Mouse (Mus musculus): ENCODE data around the gene Prkg2. TPM values are rescaled to one million over a fixed set of nuclear protein-coding genes. Genes with fewer than 3 reads are reported as not detected.

The Prkg2 gene
- total RNA-seq, 2 experiments from 2014 or later, result 4.5 to 6.0 TPM

DNA sequence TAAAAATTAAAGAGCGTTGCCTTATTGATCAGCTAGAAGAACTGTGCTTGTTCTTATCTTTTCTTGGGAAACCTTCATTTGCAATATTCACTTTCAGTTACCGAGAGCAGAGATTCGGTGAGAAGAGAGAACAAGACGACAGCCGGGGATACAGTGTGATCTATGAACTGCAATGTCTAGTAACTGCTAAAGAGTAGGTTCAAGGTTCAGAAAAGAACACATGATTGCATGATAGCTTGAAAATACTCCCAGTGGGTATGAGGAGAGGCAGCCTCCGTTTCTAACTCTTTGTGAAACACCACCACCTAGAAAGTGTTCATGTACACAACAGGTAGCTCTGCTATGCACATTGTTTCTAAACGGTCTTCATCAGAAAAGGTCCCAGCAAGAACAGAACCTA, 55.8 kb downstream of the Prkg2 start:
- no peak for DNase-seq (ENCODE audit: low spot score in 2 of 2)

- DNase-seq (ENCODE audit: low spot score in 2 of 2), result no peak
Observed at GRCm38 (mm10) chr5:98978316-98978715, 58.8 kb downstream of the Prkg2 start.

DNA sequence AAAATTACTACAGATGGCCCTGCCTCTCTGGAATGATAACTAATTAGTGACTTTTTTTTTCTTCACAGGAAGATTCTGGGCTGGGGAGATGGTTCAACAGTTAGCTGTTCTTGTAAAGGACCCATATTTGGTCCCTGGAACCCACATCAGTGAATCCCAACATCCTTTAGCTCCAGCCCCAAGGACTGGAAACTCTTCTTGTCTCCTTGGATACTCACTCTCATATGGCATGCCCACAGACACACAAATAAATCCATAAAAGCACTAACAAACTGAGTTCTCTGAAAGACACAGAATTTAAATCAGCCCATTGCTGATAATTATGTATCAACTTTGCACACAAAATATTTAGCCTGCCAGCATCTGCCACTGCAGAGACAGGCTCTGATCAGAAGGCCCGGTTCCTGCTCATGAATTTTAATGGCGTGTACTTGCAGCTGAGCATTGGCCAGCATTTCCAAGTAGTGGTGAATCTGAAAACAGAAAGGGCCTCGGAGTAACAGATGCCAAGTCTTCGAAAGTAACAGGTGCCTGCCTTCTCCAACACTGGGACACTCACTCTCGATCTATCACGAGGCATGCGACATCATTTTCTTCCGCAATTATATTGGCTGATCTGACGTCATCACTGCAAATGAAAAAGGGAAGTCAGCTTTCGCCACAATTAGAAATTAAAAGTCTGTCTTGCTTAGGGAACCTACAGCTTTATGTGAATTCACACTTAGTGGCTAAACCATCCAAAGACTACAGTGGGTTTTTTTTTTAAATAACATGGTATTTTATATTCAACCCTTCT, 61.1 kb downstream of the Prkg2 start:
- DNase-seq (ENCODE audit: low spot score in 2 of 2), result no peak

DNA sequence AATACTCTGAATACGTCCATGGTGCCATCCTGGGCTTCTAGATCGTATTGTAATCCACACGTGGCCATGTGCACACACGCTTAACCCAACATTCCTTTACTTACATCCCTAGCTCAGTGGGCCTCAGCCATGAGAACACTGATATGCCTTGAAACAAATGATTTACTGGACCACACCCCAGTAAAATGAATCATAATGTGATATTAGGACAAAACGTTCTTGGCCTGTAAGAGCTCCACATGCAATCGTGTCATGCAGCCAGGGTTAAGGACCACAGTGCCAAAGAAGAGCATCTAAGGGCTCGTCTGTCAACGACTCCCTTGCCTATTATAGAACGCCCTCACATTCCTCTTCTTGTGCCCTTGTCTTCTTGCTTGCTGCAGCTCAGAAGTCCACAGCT, 70.5 kb downstream of the Prkg2 start:
- DNase-seq (ENCODE audit: low spot score in 2 of 2), result no peak

GRCm38 (mm10) chr5:98965139-98965538, 72.0 kb downstream of the Prkg2 start:
- no peak for DNase-seq (ENCODE audit: low spot score in 2 of 2)

GRCm38 (mm10) chr5:98964367-98964766, 72.8 kb downstream of the Prkg2 start:
- DNase-seq (ENCODE audit: low spot score in 2 of 2), result no peak

GRCm38 (mm10) chr5:98962472-98962871, 74.7 kb downstream of the Prkg2 start:
- no peak for DNase-seq (ENCODE audit: low spot score in 2 of 2)

DNA sequence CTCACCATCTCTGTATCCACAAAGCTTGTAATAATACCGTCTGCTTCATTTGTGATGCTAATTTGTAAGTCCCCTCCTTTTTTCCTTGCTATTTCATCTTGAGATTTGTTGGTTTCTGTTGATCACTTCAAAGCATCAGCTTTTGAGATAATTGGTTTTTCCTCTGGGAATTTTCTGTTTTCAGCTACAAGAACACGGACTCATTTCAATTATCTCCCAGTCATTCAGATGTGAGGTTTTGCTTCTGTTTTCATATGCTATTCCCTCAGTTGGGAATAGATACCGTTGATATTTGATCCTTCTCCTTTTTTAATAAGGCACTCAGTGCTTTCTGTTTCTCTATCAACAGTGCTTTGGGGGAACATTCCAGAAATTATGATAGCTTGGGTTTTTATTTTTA, 81.6 kb downstream of the Prkg2 start:
- DNase-seq (ENCODE audit: low spot score in 2 of 2), result no peak

DNA sequence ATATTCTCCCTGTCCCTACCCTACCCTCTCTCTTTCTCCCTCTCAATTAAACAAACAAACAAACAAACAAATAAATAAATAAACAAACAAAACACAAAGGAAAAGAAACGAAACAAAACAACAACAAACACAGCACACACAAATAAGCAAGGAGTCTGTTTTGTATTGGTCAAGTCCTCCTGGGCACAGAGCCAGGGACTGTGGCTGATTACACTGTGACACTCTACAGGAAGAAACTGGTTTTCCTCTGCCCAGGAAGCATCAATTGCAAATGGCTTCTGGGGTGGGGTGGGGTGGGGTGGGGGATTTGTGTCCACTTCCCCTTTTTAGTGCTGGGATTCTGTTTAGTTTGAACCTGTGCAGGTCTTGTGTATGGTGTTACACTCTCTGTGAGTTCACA, 83.8 kb downstream of the Prkg2 start:
- DNase-seq (ENCODE audit: low spot score in 2 of 2), result no peak

GRCm38 (mm10) chr5:98951566-98951965, 85.6 kb downstream of the Prkg2 start:
- no peak for DNase-seq (ENCODE audit: low spot score in 2 of 2)

- DNase-seq (ENCODE audit: low spot score in 2 of 2), result no peak
Observed at GRCm38 (mm10) chr5:98950495-98951092, 86.6 kb downstream of the Prkg2 start.

GRCm38 (mm10) chr5:98949784-98950183, 87.4 kb downstream of the Prkg2 start:
- no peak for DNase-seq (ENCODE audit: low spot score in 2 of 2)

DNA sequence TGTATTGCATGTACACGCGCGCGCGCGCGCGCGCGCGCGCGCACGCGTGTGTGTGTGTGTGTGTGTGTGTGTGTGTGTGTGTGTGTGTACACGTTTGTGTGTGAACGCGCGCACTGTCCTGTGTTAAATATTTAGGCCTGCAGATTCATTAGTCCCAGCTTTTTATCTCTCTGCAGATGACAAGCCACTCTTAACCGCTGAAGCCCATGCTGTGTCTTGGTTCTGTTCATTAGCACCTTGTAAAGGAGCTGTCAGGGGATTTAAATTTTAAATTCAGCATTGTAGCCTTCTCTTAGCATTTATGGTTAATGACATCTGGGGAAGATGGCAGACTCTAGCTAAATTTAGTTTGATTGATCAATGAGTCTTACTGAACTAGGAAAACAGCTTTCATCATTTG, 90.5 kb downstream of the Prkg2 start:
- no peak for DNase-seq (ENCODE audit: low spot score in 2 of 2)

DNA sequence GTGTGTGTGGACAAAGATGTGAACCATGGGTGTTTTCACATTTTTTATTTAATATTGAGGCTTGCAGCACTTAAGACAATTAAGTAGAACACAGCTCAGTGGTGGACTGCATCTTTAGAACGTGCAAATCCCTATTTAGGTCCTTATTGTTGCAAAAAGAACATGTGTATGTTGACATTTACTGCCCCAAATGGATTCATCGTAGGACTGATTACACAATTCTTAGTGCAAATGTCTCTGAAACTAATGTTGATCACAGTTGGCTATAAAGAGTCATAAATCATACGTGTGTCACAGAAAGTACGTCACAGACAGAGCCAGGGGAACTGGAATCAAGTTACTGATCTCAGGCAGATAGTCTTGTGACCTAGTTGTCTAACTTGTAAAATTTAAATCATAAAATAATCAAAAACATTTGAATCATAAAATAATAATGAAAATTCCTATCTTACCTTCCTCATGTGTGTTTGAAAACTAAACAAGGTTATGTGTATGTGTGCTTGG, 91.0 kb downstream of the Prkg2 start:
- DNase-seq (ENCODE audit: low spot score in 2 of 2), result no peak

DNA sequence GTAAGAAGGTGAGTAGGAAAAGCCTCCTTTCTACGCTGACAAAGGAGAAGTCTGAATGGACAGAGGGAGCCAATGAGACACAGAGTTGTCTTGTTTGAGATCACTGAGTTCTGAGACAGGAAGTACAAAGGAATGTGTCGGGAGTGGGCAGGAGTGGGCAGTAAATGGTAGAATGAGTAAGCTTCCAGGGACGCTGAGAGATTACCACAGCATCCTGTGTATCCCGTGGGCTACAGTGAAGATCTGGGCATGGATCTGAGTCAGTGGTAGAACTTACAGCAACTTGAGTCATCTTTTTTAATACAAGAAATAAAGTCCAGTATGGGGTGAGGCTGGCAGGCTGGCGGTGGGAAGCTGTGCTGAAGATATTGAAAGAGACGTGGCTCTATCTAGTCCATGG, 93.4 kb downstream of the Prkg2 start:
- DNase-seq (ENCODE audit: low spot score in 2 of 2), result no peak

- DNase-seq (ENCODE audit: low spot score in 2 of 2), result no peak
Observed at GRCm38 (mm10) chr5:98940731-98941130, 96.4 kb downstream of the Prkg2 start.

DNA sequence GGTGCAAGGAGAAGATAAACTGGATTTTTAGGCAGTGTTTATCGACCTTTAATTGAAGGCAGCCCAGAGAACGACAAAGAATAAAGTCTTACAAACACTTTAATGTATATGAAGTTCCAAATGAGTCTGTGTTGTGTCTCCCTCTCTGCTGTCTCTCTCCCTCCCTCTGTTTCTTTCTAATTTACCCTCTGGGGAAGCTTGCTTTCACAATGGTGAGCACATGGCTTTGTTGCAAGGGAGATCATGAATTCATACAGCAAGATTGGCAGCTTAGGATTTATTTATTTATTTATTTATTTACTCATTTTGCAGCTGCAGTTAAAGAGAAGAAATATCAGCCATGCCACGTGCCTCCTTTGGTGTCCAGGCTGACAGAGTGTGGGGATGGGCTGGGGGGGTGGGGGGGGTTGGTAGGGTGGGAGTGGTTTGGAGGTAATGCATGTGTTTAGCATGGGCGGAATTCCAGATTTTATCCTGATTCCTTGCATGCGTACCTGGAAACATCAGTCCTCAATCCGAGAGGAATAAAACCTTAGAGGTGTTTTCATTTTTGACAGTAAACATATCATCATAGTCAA, 97.4 kb downstream of the Prkg2 start:
- no peak for DNase-seq (ENCODE audit: low spot score in 2 of 2)

- DNase-seq (ENCODE audit: low spot score in 2 of 2), result no peak
Observed at GRCm38 (mm10) chr5:98939116-98939515, 98.0 kb downstream of the Prkg2 start.

- no peak for DNase-seq (ENCODE audit: low spot score in 2 of 2)
Observed at GRCm38 (mm10) chr5:98937879-98938278, 99.3 kb downstream of the Prkg2 start.

- DNase-seq (ENCODE audit: low spot score in 2 of 2), result no peak
Observed at GRCm38 (mm10) chr5:98936650-98937049, 100.5 kb downstream of the Prkg2 start.

DNA sequence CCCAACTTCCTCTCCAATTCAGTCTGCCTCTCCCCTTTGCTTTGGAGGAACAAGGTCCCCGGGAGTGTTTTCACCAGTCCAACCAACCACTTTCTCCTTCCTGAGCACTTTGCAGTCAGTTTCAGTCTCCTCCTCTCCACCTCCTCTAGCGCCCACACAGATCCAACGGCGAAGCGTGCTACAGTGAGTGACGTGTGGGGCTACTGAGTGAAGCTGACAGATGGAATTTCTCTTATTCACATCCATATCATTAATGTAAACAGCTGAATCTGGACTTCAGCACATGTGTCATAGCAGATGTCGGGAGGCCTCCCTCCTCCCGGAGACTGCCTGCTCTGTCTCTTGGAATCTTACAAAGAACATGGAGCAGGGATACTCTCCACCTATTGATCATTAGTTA, 101.2 kb downstream of the Prkg2 start:
- no peak for DNase-seq (ENCODE audit: low spot score in 2 of 2)

GRCm38 (mm10) chr5:98922921-98923320, 114.2 kb downstream of the Prkg2 start:
- no peak for DNase-seq (ENCODE audit: low spot score in 2 of 2)
